Mouse (Mus musculus): Measurements from ENCODE around the gene Umad1. TPM values are rescaled to one million over a fixed set of nuclear protein-coding genes. Genes with fewer than 3 reads are reported as not detected.

Gene Umad1
- total RNA-seq, 2 experiments from 2014 or later = 12.5 to 15.2 TPM

DNA sequence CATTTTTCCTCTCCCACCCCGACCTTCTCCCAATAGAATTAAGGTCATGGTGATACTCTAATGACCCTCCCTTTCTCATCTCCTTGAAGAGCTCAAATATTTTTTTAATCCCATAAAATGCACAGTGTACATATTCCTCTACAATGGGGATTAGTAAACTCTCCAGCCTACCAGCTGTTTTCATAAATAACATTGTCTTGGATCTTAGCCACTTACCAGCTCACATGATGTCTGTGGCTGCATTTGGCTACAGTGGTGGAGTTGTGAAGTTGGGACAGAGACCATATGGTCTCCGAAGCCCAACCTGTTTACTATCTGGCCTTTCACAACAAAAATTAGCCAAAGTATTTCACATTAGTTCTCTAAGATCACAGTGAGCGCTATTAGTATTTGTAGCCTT lies 111.5 kb downstream of the Umad1 start:
- no peak for DNase-seq

DNA sequence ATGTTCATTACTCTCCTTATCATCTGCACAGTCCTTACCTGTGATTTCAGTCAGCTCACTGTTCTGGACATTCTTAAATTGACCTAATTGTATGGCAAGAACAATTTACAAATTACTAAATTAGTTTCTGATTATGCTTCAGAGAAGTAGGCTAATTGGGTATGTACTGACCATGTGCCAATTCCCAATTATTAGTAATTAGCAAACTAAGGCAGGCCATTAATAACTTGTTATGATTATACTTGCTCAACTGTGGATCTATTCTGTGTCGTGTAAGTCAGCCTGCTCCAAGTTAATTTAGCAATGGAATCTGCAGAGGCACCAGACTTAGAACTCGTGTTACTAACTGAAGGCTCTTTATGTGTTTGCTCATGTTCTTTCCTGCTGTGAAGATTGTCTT lies 114.0 kb downstream of the Umad1 start:
- DNase-seq = no peak

DNA sequence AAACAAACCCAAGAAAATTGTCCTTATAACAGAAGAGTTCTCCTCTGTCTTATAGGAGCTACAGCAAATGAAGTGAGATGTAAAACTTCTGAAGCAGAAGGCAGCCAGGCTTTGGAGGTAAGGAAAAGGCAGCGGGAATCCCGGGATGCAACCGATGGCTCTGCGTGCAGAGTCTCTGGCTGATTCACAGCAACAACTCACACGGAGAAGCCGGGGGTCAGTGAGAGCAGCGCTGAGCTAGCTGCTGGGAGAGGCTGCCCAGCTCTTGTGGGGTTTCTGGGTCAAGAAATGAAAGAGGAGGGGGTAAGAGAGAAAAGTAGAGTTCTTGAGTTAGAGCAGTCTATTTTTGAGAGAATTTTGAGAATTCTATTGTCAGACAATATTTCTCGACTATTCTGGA lies 114.8 kb downstream of the Umad1 start:
- no peak for DNase-seq

DNA sequence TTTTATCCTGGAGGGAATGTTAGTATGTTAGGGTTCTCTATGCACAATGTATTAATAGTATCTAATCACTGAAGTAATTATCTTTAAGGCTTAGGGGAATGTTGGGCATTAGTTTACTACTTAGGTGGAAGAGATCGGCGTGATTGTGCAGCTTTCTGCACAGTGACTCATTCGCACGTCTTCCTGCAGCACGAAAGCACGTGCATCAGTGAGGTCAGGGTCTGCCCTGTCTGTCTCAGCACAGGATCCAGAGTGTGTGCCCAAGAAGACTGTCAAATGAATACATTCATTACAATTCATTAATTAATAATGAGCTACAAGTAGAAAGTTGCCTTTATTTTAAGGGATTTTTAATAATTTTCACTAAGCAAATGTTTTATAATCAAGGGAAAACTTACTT lies 115.2 kb downstream of the Umad1 start:
- DNase-seq = no peak

DNA sequence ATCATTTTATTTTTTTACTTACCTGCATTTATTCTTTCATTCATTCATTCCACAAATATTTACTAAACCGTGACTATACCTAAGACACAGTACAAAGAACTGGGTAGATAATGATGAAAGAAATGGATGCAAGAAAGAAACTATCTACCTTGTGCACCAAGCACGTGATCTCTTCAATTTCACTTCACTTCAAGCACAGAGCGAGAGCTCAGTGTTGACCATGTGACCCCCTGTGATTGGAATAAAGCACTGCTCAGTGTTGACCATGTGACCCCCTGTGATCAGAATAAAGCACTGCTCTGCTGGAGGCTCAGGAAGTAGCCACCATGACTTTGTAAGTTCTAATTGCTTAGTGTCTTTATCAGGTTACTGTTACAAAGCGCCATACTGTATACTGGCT lies 115.6 kb downstream of the Umad1 start:
- no peak for DNase-seq

DNA sequence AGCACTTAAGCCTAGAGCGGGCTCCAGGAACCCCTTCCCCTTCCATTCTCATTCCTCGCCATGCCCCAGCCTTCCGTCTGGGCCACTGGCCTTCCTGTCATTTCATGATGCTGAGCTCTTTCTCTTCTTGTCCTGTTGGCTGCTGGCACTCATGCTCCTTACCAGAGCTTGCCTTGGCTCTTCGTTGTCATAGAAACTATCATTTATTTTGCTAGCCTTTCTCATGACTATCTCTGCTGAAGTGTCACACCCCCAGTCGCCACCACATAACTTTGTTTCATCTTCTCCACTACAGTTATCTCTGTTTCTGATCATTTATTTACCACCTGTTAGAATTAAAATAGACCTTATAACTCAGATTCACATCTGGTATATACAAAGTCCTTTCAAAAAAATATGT lies 117.3 kb downstream of the Umad1 start:
- no peak for DNase-seq

DNA sequence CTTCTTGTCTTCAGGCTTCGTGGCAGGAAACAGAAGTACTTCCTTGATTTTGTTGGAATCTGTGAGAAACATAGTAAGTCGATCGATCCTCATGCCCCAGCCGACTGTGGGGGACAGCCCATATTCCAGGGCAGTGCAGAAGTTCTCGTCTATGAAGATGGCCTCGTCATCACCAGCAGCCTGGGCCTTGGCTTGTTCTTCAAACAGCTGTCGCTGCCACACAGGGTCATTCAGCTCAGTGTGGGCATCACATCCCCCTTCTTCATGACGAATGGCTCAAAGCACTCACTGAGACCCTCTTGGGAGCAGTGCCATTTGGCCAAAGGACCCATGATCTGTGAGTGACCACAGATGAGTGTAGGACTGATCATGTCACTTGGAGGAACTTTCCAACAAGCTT lies 118.6 kb downstream of the Umad1 start:
- no peak for DNase-seq

DNA sequence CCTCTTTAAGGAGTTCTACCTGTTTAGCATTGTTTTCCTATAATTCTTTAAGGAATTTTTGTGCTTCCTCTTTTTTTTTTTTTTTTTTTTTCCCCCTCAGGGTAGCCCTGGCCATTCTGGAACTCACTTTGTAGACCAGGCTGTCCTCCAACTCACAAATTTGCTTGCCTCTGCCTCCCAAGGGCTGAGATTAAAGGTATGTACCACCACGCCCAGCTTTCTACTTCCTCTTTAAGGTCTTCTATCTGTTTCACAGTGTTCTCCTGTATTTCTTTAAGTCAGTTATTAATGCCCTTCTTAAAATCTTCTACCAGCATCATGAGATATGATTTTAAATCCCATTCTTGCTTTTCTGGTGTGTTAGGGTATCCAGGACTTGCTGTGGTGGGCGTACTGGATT lies 130.2 kb downstream of the Umad1 start:
- DNase-seq = no peak

DNA sequence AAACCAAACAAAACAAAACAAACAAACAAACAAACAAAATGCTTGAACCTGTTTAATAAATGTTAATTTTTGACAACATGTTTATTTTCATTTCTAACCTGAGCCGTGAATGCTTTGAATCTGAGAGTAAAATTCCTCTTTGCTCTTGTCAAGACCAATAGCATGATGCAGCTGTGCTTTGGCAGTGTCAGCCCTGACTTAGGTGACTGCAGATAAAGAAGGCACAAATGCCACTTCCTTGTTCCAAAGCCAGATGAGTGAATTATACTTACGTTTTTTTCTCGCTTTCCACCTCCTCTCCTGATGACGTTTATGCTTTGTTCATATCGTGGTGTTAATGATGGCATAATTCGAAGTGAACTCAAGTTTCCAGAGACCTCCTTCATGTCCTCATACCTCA lies 131.2 kb downstream of the Umad1 start:
- DNase-seq = no peak

DNA sequence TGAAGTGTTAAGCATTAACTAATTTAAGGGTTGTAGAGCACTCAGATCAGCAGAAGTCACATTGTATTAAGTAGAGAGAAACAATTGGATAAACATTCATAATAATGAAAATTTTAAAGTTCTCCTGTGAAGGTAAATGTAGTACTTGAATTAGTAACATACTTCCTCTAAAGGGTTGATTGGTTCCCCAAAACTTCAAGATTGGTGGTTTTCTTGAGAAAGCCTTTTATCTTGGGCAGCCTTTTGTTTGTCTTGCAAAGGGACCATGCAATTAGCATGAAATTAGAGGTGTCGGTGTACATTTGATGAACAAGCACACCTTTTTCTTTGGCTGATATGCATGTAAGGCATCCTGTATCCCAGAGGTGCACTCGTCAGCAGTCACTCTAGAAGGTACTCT lies 131.8 kb downstream of the Umad1 start:
- no peak for DNase-seq

DNA sequence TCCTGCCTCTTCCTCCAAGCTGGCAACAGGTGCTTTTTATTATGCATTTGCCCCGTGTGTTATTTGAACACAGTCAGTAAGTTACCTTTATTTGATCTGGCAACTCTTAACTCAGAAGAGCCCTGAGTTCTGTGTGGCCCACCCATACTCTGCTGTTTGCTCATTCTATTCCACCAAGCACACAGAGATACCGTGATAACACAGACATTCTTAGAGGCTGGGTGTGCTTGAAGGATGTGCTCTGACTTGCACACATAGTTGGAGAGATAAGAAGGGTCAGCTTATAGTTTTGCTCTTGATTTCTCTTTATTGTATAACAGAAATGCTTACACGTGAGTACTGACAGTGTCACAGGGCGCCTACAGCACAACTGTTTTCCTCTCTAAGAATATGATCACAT lies 133.9 kb downstream of the Umad1 start:
- no peak for DNase-seq

DNA sequence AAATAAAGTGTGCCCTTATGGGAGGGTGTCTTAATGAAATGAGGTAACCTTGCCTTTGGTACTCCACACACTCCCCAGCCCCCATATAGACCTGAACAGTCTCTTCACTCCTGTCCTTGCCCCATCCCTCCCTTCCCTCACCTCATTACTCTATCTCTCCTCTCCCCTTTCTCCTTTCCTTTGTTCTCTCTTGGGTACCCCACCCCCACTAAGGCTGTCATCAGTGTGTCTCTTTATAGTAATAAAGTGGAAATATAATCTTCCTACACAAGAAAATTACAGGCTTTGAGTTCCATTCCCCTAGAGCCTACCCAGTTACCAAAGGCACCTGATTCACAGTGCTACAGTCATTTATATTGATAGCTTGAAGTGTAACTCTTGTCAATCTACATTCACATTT lies 135.0 kb downstream of the Umad1 start:
- DNase-seq = no peak

DNA sequence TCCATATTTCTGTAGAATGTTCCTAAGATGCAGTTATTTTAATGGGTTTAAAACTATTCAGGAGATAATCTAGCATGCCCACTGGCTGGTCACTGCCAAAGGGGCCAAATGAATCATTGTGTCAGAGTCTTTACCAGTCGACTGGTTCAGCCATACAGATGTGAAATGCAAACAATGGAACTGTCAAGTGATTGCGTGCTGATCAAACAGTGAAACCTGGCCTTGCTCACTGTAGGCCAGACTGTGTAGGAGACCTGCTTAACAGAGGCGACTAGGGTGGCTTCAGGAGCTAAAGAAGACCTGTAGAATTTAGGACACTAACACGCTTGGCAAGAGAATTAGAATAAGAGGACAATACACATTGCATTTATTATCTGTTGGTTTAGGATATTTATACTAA lies 136.0 kb downstream of the Umad1 start:
- no peak for DNase-seq

DNA sequence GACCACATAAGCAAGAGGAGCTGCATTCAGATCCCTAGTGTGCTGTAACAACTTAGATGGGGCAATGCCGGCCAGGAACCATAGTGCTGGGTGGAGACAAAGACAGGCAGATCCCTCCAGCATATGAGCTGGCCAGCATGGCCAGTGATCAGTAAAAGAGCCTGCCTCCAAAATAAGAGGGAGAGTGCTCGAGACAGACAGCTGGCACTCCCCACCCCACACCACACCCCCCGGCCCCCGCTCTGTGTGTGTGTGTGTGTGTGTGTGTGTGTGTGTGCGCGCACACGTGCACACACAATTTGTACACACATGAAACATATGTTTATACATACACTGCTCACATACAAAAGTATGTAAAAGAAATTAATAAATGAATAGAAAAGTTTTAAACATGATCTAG lies 138.2 kb downstream of the Umad1 start:
- DNase-seq = no peak

DNA sequence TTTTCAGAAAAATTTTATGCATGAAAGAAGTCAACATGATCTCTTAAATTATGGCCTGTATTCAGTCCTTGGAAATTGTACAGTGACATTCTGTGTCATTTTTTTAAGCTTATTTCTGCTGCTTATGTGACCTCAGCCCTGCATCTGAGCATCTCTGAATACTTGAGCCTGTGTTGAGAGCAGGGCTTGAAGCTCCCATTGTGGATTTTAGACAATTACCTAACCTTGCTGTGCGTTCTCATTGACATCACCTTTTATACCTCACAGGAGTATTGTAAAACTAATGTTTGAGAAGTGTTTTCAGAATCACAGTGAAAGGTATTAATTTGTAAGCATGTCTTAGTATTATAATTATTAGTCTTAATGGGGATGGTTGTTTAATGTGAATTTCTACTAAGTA lies 140.6 kb downstream of the Umad1 start:
- DNase-seq = no peak

DNA sequence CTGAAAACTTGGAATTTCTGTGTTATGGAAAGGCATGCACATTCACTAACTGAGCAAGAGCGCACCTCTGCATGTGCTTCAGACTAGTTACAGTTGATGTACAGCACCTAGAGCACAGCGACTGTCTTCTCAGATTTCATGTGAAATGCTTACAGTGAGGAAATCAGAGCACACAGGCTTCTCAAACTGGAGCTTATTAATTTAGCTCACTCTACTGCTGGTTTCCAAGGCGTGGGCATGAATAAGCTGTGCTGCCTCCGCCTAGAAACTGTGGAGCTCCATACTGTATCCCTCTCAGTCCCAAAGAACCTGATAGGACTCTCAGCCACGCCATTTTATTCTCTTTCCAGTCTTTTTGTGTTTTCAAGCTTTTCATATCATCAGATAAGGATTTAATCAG lies 144.0 kb downstream of the Umad1 start:
- DNase-seq = no peak

DNA sequence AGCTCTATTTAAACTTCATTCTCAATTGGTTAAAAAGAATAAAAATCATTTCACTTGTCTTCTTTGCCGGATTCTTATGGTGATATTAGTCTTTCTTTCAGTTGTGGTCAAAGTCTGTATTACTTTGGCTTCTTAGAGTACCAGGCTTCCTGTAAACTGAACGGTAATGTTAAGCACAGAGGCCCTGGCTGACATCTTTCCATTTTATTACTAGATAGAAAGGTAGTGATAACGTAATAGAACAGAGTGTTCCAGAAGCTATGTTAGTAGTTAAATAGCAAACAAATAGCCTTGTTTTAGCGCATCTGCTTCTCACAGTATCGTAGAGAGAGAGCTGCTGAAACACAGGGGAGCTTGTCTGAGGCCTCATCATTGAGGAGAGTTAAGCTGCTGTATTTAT lies 146.8 kb downstream of the Umad1 start:
- no peak for DNase-seq

DNA sequence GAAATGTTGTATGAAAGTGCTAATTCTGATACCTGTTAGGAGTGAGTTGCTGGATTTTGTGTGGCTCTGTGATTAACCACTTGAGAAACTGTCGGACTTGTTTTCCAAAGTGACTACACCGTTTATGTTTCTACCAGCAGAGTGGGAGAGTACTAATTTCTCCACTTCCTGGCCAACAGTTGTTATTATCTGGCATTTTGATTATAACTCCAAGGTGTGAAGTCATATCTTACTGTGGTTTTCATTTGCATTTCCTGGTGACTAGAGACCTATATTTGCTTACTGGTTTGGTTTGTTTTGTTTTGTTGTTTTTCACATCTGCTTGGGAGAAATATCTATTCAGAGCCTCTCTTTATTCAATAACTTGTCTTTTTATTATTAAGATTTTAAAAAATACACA lies 149.2 kb downstream of the Umad1 start:
- no peak for DNase-seq

DNA sequence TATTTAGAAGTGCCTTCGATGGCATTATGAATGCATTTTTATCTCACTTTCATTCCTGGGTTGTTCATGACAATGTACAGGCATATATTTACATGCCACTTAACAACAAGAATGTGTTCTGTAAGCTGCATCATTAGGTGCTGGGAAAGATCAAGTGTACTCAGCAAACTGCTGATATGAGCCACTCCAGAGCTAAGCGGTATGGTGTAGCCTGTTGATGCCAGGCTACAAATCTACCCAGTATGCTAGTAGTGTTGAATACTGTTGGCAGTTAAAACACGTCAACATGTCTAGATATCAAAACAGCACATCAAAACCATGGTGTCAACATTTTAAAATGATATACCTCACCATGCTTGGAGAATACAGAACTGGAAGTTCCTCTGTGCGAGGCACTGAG lies 150.8 kb downstream of the Umad1 start:
- no peak for DNase-seq

DNA sequence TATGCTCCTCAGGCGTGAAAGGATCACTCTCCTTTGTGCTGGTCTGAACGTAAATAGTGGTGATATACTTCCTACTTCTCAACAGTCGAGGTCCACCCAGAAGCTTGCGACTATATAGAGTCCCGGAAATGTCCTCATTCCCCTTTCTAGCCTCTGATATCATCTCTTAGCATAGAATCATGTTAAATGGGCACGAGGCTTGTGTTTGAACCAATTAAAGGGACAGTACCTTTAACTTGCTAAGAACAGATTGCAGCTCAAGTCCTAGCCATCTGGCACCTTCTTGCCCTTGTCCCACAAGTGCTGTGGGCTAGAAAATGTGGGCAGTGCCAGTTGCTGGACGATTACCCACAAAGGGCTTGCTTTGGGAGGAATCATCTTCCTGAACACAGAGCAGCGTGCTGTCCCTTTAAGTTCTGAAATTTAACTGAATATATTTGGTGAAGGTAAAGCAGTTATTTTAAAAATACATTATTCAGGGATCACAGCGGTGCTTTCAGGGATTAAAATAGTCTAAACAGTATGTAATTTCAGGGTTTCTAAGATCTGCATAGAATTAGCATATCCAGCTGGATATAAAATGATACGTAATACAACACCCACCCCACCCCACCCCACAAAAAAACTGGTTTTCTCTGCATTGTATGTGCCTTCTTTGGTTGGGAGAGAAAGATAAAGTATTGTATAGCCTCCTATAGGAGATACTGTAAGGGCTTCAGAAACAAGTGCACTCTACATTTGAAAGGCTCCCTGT lies 153.9 kb downstream of the Umad1 start:
- no peak for DNase-seq

DNA sequence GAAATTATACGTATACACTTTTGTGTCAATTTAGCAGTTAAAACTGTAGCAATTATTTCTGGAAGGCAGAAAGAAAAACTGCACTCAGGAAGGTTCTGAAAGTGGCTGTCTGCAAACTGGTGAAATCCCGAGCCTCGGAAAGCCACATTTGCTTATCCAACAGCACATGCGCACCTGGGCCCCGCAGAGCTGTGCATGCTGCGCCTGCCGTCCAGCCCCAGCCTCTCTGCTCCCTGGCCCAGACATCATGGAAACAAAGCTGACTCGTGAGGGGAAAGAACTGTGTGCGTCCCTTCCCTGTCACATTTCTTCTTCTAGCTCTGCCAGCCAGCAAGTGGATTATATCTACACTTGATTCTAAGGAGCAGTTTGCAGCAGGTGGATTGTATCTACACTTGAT lies 154.9 kb downstream of the Umad1 start:
- DNase-seq = no peak

DNA sequence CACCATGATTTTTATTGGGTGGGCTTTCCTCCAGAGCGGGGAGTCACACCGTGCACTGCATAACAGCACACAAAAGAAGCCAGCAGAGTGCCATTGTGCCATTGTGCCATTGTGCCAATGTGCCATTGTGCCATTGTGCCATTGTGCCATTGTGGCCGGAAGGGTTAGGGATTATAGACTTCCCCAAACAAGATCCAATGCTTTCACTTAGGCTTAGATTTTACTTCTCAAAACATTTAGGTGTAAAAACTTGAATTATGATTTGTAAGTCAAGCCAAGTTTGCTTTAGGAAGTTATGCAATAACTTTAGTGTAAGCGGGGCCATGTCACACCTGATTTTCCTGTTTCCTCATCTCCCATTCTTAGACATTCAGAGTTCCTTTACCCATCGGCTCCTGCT lies 156.7 kb downstream of the Umad1 start:
- DNase-seq = no peak

DNA sequence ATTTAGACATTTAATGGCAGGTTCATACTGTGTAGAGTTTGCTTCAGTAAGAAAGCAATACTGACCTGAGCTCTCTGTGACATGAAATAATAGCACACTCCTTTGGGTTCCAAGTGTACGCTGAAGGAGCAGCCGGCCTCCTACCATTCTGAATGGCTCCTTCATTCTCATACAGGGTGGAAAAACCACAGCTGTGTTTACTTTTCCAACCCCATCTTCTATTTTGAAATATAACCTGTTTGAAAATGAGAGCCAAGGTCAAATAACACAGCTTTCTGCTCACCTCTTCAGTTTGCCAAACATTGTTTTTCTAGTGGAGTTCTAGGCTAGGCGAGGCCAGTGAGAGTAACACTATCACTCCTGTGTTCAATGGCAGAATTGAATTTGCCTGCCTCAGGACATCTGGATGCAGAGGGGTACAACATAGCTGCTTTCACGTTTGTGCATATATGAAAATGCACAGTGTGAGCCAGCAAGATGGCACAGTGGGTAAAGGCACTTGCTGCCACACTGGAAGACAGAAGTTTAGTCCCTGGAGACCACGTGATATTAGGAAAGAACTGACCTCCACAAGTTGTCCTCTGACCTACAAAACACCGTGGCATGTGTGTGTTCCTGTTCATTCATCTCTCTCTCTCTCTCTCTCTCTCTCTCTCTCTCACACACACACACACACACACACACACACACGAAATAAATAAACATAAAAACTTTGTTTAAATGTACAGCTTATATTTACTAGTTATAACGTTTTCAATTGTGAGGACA lies 157.9 kb downstream of the Umad1 start:
- no peak for DNase-seq

DNA sequence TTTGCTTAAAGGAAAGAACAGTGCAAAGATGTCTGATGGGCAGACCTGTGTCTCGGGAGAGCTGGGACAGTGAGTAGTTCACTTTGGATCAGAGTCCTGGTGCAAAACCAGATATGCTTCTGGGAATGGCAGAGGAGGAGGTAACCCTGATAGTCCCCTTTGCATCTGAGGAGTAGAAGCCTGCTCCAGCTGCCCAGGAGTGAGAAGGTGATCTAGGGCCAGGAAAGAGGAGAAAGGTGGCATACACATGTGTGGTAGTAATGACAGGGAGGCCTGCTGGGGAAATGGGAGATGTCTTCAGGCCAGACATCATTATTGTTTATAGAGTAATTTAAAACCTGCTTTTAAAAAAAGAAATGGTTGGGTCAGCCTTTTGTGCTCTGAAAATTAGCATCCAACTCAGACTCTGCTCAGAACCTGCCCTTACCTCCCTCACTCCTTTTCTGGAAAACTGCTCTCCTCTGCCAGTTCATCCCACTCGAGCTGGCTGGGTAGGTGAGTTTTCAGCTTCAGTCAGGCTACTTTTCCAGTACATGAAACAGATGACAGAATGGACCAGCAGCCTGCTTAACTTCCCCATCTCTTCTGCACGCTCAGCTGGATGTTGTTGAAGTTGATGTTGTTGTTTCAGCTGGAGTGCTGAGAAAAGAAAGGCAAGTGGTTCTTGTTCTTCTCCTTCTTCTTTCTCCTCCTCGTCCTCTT lies 160.5 kb downstream of the Umad1 start:
- DNase-seq = no peak

Measured in heart, postnatal 4 days (tissue).